Mouse (Mus musculus): ENCODE results near the gene Selenoi.

DNA sequence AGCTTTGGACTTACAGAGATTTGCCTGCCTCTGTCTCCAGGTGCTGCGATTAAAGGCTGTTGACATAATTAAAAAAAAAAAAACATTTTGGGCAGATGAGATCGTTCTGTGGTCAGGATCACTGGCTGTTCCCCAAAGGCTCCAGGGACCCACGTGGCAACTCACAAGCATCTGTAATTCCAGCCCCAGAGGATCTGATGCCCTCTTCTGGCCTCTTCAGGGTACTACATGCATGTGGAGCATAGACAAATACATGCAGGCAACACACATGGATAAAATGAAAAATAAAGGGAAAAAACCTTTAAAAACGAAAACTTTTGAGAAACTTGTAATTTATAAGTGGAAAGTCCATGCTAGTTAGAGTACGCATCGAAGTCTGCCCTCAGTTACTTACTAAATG, 25.1 kb upstream of the Selenoi start:
- TF ChIP-seq CTCF (IDR thresholded peaks at IDR 0.05; ENCODE audit: insufficient read depth, low read length) (peak; percentile 18; the same call in 1 of the 2 replicates), POLR2A (IDR thresholded peaks at IDR 0.05; ENCODE audit: borderline replicate concordance, extremely low read depth, low read depth, low read length) (no peak)

Measured in lung, adult 2 months (tissue).